Mouse (Mus musculus) midbrain, embryonic 16.5 days (tissue): ENCODE measurements around the gene Olfr726. TPM values are rescaled to one million over a fixed set of nuclear protein-coding genes. Genes with fewer than 3 reads are reported as not detected.

ENCODE experiments used
- ATAC-seq: fragments of 200-750 bp; cut with Nextera tagmentation; 2 replicates; pipeline ENCODE4 v1.8.0; 2017; ENCODE audit warnings: moderate TSS enrichment
- H3K27ac ChIP-seq: fragments of 300-500 bp; sonication (generic); 2 replicates; pipeline ENCODE4 v1.5.1; 2014; ENCODE audit warnings: mild to moderate bottlenecking, low read length, mixed read lengths
- H3K27me3 ChIP-seq: fragments of 300-500 bp; sonication (generic); 2 replicates; pipeline ENCODE4 v1.6.1; 2014; ENCODE audit warnings: low read depth, low read length, mixed read lengths; ENCODE audit not compliant: control insufficient read depth, insufficient read depth
- H3K36me3 ChIP-seq: fragments of 300-500 bp; sonication (generic); 2 replicates; pipeline ENCODE4 v1.6.1; 2014; ENCODE audit warnings: mild to moderate bottlenecking, low read length, moderate library complexity, mixed read lengths; ENCODE audit not compliant: control insufficient read depth, insufficient read depth
- H3K4me1 ChIP-seq: fragments of 300-500 bp; sonication (generic); 2 replicates; pipeline ENCODE4 v1.6.1; 2014; ENCODE audit warnings: mild to moderate bottlenecking, low read length, mixed read lengths; ENCODE audit not compliant: control insufficient read depth, insufficient read depth
- H3K4me2 ChIP-seq: fragments of 300-500 bp; sonication (generic); 2 replicates; pipeline ENCODE4 v1.6.1; 2014; ENCODE audit warnings: mild to moderate bottlenecking, low read length, mixed read lengths
- H3K4me3 ChIP-seq: fragments of 300-500 bp; sonication (generic); 2 replicates; pipeline ENCODE4 v1.5.1; 2014; ENCODE audit warnings: low read depth, mild to moderate bottlenecking, low read length, moderate library complexity, mixed read lengths
- H3K9ac ChIP-seq: fragments of 300-500 bp; sonication (generic); 2 replicates; pipeline ENCODE4 v1.6.1; 2014; ENCODE audit warnings: low read depth, low read length, mixed read lengths
- H3K9me3 ChIP-seq: fragments of 300-500 bp; sonication (generic); replicated peaks from 2 replicates; pipeline ENCODE4 v1.6.1; 2014; ENCODE audit warnings: mild to moderate bottlenecking, low read length, mixed read lengths; ENCODE audit not compliant: control insufficient read depth, poor library complexity, severe bottlenecking
- WGBS: fragments of 180-500 bp; shearing (Covaris S2); extraction: QIAGEN DNeasy Blood & Tissue Kit; methylation state at CpG from one replicate; pipeline ENCODE4 v1.1.7; 2014; 5-methylcytosine and 5-hydroxymethylcytosine counted together
- polyA plus RNA-seq: library from polyadenylated mRNA; unstranded; fragments of >200 nt; fragmentation: Nextera tagmentation; extraction: Ambion mirVana; gene quantifications from 2 replicates; pipeline ENCODE4 v1.2.1, GENCODE M21; 2015

Olfr726 gene
- not detected in 2 replicates for polyA plus RNA-seq

DNA sequence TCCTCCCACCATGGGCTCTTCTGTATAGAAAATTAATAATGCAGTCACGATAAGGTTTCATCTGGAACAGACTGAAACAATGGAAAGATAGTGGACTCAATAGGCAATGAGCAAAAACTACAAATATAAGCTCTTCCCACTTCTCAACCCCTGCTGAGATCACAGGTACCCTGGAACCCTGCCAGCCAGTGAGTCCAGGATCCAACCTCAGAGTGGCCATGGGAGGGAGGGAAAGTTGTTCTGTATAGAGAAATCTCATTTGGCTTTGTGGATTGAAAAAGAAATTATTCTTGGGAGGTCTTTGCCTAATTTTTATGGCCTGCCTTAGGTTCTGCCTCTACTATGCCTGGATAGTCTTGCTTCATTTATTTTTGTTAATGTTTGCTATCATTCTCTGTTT, at the start of gene Olfr726:
TSS of gene Olfr726 (minus strand) at position 101 of the 400 bp plus-strand sequence.
- Histone ChIP-seq H3K27me3 (no peaks in the 10 kb centered on the region), H3K4me3 (no peak within 1 kb of the TSS), H3K9ac (no peak within 1 kb of the TSS), H3K4me1 (no peaks in the 10 kb centered on the region), H3K9me3 (no peaks in the 10 kb centered on the region), H3K4me2 (no peak within 1 kb of the TSS), H3K36me3 (no peaks in the 10 kb centered on the region), H3K27ac (no peak within 1 kb of the TSS)
- ATAC-seq, result no peak
- 81% methylated on average over 1 of the region's 1 CpGs for WGBS

GRCm38 (mm10) chr14:50122886-50123285, 32.1 kb upstream of the Olfr726 start, which contains the start of gene Olfr727:
Olfr727 (plus strand) TSS chr14:50123186.
- H3K4me3 ChIP-seq, result no peak within 1 kb of the TSS
- WGBS, result 88% methylated on average over 1 of the region's 1 CpGs
- H3K9me3 ChIP-seq, result no peaks in the 10 kb centered on the region
- no peak within 1 kb of the TSS for H3K27ac ChIP-seq
- no peaks in the 10 kb centered on the region for H3K36me3 ChIP-seq
- H3K9ac ChIP-seq, result no peak within 1 kb of the TSS
- H3K27me3 ChIP-seq, result no peaks in the 10 kb centered on the region
- no peak within 1 kb of the TSS for H3K4me2 ChIP-seq
- ATAC-seq, result no peak
- H3K4me1 ChIP-seq, result no peaks in the 10 kb centered on the region

GRCm38 (mm10) chr14:50062733-50063104, 28.0 kb downstream of the Olfr726 start:
- H3K36me3 ChIP-seq, result no peaks in the 10 kb centered on the region
- peaks cover 4% of the 10 kb centered on the region; the same call in 1 of the 2 replicates for H3K4me1 ChIP-seq
- peak overlapping the region; percentile 87 for H3K4me2 ChIP-seq
- H3K27me3 ChIP-seq, result no peaks in the 10 kb centered on the region
- ATAC-seq, result peak; percentile 66
- peak overlapping the region; percentile 77 for H3K9ac ChIP-seq
- peak overlapping the region; percentile 75 for H3K27ac ChIP-seq
- H3K9me3 ChIP-seq, result no peaks in the 10 kb centered on the region
- peak overlapping the region; percentile 63 for H3K4me3 ChIP-seq
- WGBS, result 1% methylated on average over 4 of the region's 4 CpGs

DNA sequence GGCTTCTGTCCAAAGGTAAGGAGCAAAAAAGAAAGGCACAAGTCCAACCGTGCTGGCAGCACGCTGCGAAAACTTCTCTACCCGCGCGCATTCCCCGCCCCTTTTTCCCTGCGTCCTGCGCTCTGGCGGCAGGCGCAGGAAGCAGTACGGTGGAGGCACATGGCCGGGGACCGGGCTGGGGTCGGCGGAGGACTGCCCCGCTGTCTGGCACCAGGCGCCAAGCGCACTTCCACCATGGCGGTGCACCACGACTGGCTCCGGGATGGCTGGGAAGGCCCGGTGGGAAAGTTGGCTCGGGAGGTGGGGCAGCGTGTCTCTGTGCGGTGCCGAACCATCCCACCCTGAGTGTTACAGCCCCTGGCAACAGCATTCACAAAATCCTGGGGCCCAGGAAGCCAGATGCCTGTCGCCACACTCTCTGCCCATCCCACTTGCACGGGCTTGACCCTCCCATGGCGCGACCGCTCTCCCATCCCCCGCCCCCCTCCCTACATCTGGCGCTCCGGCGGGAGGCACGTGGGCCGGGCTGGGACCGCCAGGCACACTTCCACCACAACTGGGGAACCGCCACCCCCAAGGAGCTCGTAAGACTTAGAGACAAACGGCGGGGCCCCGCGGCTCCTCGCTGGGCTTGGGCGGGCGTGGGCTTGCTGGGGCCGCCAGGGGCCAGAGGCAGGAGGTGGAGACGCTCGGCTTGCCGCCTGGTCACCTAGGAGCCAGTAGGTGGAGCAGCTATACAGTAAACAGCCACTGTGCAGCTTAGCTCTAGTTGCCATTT, 28.6 kb downstream of the Olfr726 start:
- Histone ChIP-seq H3K9ac (peak overlapping the region; percentile 77), H3K9me3 (no peaks in the 10 kb centered on the region), H3K27ac (peak overlapping the region; percentile 75), H3K4me1 (peaks cover 4% of the 10 kb centered on the region; the same call in 1 of the 2 replicates), H3K27me3 (no peaks in the 10 kb centered on the region), H3K36me3 (no peaks in the 10 kb centered on the region), H3K4me2 (peak overlapping the region; percentile 87), H3K4me3 (peak overlapping the region; percentile 63)
- ATAC-seq, result peak; percentile 98
- WGBS, result 2% methylated on average over 51 of the region's 52 CpGs

GRCm38 (mm10) chr14:50061590-50061954, 29.2 kb downstream of the Olfr726 start:
- H3K36me3 ChIP-seq, result no peaks in the 10 kb centered on the region
- peak overlapping the region; percentile 63 for H3K4me3 ChIP-seq
- H3K27ac ChIP-seq, result no peak overlapping the region
- H3K27me3 ChIP-seq, result no peaks in the 10 kb centered on the region
- peaks cover 4% of the 10 kb centered on the region; the same call in 1 of the 2 replicates for H3K4me1 ChIP-seq
- peak; percentile 29 for ATAC-seq
- H3K9ac ChIP-seq, result peak overlapping the region; percentile 77; the same call in 1 of the 2 replicates
- WGBS, result 0% methylated on average over 10 of the region's 13 CpGs
- peak overlapping the region; percentile 87 for H3K4me2 ChIP-seq
- H3K9me3 ChIP-seq, result no peaks in the 10 kb centered on the region

DNA sequence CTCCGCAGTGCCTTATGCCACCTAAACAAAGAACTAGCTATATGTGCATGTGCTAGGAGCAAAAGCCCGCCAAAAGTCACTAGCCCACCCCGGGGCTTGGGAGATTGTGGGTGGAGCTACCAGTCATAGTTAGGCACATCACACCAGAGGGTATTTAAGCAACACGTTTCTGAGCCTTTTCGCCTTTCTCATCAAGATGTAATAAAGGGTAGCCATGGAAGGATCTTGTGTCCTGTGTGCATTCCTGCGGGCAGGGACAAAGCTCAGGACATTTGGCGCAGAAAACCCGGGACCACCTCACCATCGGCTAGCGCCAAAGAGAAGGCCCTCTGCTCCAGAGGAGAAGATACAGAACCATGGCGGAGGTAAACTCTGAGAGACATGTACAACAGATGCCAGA, 29.6 kb downstream of the Olfr726 start:
- Histone ChIP-seq H3K27ac (no peak overlapping the region), H3K4me2 (peak overlapping the region; percentile 87), H3K9me3 (no peaks in the 10 kb centered on the region), H3K27me3 (no peaks in the 10 kb centered on the region), H3K4me3 (peak overlapping the region; percentile 63), H3K9ac (peak overlapping the region; percentile 77; the same call in 1 of the 2 replicates), H3K4me1 (peaks cover 4% of the 10 kb centered on the region; the same call in 1 of the 2 replicates), H3K36me3 (no peaks in the 10 kb centered on the region)
- no peak for ATAC-seq
- 16% methylated on average over 11 of the region's 11 CpGs for WGBS

DNA sequence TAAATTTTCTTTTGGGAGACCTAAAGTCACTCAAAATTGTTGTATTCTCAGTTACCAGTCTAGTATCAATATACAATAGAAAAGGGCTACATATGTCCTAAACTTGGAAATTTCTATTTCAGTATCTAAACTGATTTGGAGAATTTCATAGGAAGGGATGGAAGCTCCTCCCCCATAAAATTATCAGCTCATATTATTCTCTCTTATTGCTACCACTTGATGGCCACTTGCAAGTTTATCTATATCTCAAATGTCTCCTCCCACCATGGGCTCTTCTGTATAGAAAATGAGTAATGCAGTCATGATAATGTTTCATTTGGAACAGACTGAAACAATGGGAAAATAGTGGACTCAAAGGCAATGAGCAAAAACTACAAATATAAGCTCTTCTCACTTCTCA, 50.5 kb downstream of the Olfr726 start, which contains the start of gene Olfr725:
TSS of gene Olfr725 (minus strand) at position 101 of the 400 bp plus-strand sequence.
- ATAC-seq, result no peak
- Histone ChIP-seq H3K36me3 (no peaks in the 10 kb centered on the region), H3K4me1 (no peaks in the 10 kb centered on the region), H3K9me3 (no peaks in the 10 kb centered on the region), H3K27ac (no peak within 1 kb of the TSS), H3K4me2 (no peak within 1 kb of the TSS), H3K27me3 (no peaks in the 10 kb centered on the region), H3K4me3 (no peak within 1 kb of the TSS), H3K9ac (no peak within 1 kb of the TSS)

Other genes starting within 250 kb of the Olfr726 start
- gene Olfr722, start 189.0 kb downstream of the Olfr726 start, polyA plus RNA-seq, result not detected in 2 replicates
- not detected in 2 replicates for gene Olfr723, start 159.2 kb downstream of the Olfr726 start, polyA plus RNA-seq
- gene Olfr724, start 127.7 kb downstream of the Olfr726 start, polyA plus RNA-seq, result not detected in 2 replicates
- gene Olfr725, start 50.6 kb downstream of the Olfr726 start, polyA plus RNA-seq, result not detected in 2 replicates
- gene Olfr727, start 32.2 kb upstream of the Olfr726 start, polyA plus RNA-seq, result not detected in 2 replicates
- not detected in 2 replicates for gene Olfr728, start 51.7 kb upstream of the Olfr726 start, polyA plus RNA-seq
- gene Olfr729, start 62.0 kb upstream of the Olfr726 start, polyA plus RNA-seq, result not detected in 2 replicates
- gene Olfr730, start 97.2 kb upstream of the Olfr726 start, polyA plus RNA-seq, result not detected in 2 replicates
- gene Olfr731, start 150.9 kb upstream of the Olfr726 start, polyA plus RNA-seq, result not detected in 2 replicates
- not detected in 2 replicates for gene Olfr732, start 193.3 kb upstream of the Olfr726 start, polyA plus RNA-seq
- not detected in 2 replicates for gene Olfr733, start 210.6 kb upstream of the Olfr726 start, polyA plus RNA-seq
- gene Olfr734, start 235.8 kb upstream of the Olfr726 start, polyA plus RNA-seq, result not detected in 2 replicates